Mouse (Mus musculus) lung, embryonic 14.5 days (tissue): ENCODE measurements around the gene Mpped2. TPM values are rescaled to one million over a fixed set of nuclear protein-coding genes. Genes with fewer than 3 reads are reported as not detected.

Experiments used
- ATAC-seq: fragments of 200-750 bp; cut with Nextera tagmentation; 2 replicates; pipeline ENCODE4 v1.8.0; 2017; ENCODE audit warnings: mild to moderate bottlenecking, moderate TSS enrichment, moderate library complexity; ENCODE audit not compliant: insufficient read depth
- DNase-seq: peaks from one replicate; pipeline ENCODE4 v3.0.0-alpha.2; 2015
- H3K27ac ChIP-seq: fragments of 300-500 bp; sonication (generic); 2 replicates; pipeline ENCODE4 v1.5.1; 2014; ENCODE audit warnings: low read depth, mild to moderate bottlenecking, moderate library complexity
- H3K27me3 ChIP-seq: fragments of 300-500 bp; sonication (generic); 2 replicates; pipeline ENCODE4 v1.6.1; 2014; ENCODE audit warnings: low read length, control low read depth; ENCODE audit not compliant: insufficient read depth
- H3K36me3 ChIP-seq: fragments of 300-500 bp; sonication (generic); 2 replicates; pipeline ENCODE4 v1.6.1; 2014; ENCODE audit warnings: control low read depth; ENCODE audit not compliant: insufficient read depth
- H3K4me1 ChIP-seq: fragments of 300-500 bp; sonication (generic); 2 replicates; pipeline ENCODE4 v1.6.1; 2014; ENCODE audit warnings: antibody characterized with exemption, control low read depth; ENCODE audit not compliant: insufficient read depth
- H3K4me2 ChIP-seq: fragments of 300-500 bp; sonication (generic); 2 replicates; pipeline ENCODE4 v1.6.1; 2014; ENCODE audit warnings: mild to moderate bottlenecking
- H3K4me3 ChIP-seq: fragments of 300-500 bp; sonication (generic); 2 replicates; pipeline ENCODE4 v1.5.1; 2014; ENCODE audit warnings: low read depth, low read length
- H3K9ac ChIP-seq: fragments of 300-500 bp; sonication (generic); 2 replicates; pipeline ENCODE4 v1.6.1; 2014
- H3K9me3 ChIP-seq: fragments of 300-500 bp; sonication (generic); 2 replicates; pipeline ENCODE4 v1.6.1; 2016; ENCODE audit warnings: low read depth, low read length, control low read depth
- CTCF ChIP-seq: IDR thresholded peaks from 2 replicates; pipeline ENCODE4 v1.5.1; 2016; ENCODE audit warnings: antibody characterized with exemption, low read depth
- WGBS: fragments of 180-500 bp; shearing (Covaris S2); extraction: QIAGEN DNeasy Blood & Tissue Kit; methylation state at CpG from one replicate; pipeline ENCODE4 v1.1.7; 2014; 5-methylcytosine and 5-hydroxymethylcytosine counted together
- polyA plus RNA-seq: library from polyadenylated mRNA; unstranded; fragments of >200 nt; fragmentation: Nextera tagmentation; extraction: Ambion mirVana; gene quantifications from 2 replicates; pipeline ENCODE4 v1.2.1, GENCODE M21; 2014

Mpped2 gene
- polyA plus RNA-seq, 1 experiment from 2014 or later, result 33.3 TPM

- Histone ChIP-seq H3K9me3 (no peaks in the 10 kb centered on the region), H3K9ac (no peak overlapping the region), H3K4me3 (no peak overlapping the region), H3K4me2 (peak overlapping the region; percentile 33), H3K36me3 (no peaks in the 10 kb centered on the region), H3K4me1 (peaks cover 16% of the 10 kb centered on the region; the same call in 1 of the 2 replicates), H3K27ac (peak overlapping the region; percentile 75; the same call in 1 of the 2 replicates), H3K27me3 (no peaks in the 10 kb centered on the region)
- DNase-seq (peak; percentile 44), ATAC-seq (peak; percentile 44; the same call in 1 of the 2 replicates)
- WGBS, result 49% methylated on average over 9 of the region's 9 CpGs
- no peak for TF ChIP-seq CTCF
These were observed 151.1 kb downstream of the Mpped2 start for GRCm38 (mm10) chr2:106844147-106844546.

- no peaks in the 10 kb centered on the region for H3K27me3 ChIP-seq
- H3K4me1 ChIP-seq, result peaks cover 16% of the 10 kb centered on the region; the same call in 1 of the 2 replicates
- DNase-seq (peak; percentile 83), ATAC-seq (peak; percentile 78)
- H3K4me3 ChIP-seq, result no peak overlapping the region
- no peak for TF ChIP-seq CTCF
- no peaks in the 10 kb centered on the region for H3K9me3 ChIP-seq
- peak overlapping the region; percentile 33 for H3K4me2 ChIP-seq
- peak overlapping the region; percentile 75 for H3K27ac ChIP-seq
- H3K9ac ChIP-seq, result no peak overlapping the region
- 19% methylated on average over 10 of the region's 10 CpGs for WGBS
- H3K36me3 ChIP-seq, result no peaks in the 10 kb centered on the region
These were observed 152.0 kb downstream of the Mpped2 start for GRCm38 (mm10) chr2:106844766-106845678.

DNA sequence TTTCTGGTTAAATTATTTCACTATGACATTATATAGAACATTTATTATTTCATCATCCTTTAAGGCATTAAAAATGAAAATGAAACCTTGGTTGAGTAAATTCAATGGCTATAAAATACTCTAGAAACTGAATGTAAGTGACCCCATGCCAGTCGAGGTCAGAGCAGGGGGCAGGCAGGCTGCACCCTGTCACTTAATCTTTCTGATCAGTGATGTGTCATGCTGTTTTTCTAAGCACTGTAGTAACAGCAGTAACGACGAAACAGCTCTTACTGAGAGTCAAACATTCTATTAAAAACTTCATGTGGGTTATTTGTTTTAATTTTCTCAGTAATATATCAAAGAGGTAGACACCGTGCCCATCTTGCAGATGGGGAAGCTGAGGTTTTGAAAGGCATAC is 153.4 kb downstream of the Mpped2 start:
- H3K27me3 ChIP-seq, result no peaks in the 10 kb centered on the region
- no peak overlapping the region for H3K27ac ChIP-seq
- H3K4me1 ChIP-seq, result peaks cover 16% of the 10 kb centered on the region; the same call in 1 of the 2 replicates

DNA sequence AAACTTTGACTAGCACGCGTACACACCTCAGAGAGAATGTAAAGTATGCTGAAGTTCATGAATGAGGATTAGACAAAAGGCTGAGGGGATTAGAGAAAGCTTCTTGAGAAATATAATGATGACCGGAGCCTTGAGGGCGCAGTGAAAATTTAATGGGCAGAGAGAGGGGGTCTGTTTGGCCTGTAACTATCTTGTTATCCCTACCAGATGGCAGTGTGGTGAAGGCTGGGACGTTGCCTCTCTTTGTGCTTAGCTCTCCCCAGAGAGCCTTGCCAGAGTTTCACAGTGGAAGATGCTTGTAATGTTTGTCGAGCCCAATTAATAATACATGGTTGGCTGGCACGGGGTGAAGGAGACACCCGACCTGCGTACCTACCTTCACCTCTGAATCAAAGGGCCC is 156.3 kb downstream of the Mpped2 start:
- H3K9me3 ChIP-seq, result no peaks in the 10 kb centered on the region
- no peak overlapping the region for H3K4me2 ChIP-seq
- WGBS, result 73% methylated on average over 9 of the region's 9 CpGs
- H3K36me3 ChIP-seq, result no peaks in the 10 kb centered on the region
- H3K9ac ChIP-seq, result no peak overlapping the region
- no peak overlapping the region for H3K4me3 ChIP-seq
- H3K4me1 ChIP-seq, result peaks cover 17% of the 10 kb centered on the region; the same call in 1 of the 2 replicates
- H3K27ac ChIP-seq, result no peak overlapping the region
- ATAC-seq (no peak), DNase-seq (no peak)
- no peak for TF ChIP-seq CTCF
- no peaks in the 10 kb centered on the region for H3K27me3 ChIP-seq

More for the DNA sequence above, 153.4 kb downstream of the Mpped2 start:
- no peaks in the 10 kb centered on the region for H3K9me3 ChIP-seq
- no peaks in the 10 kb centered on the region for H3K36me3 ChIP-seq
- 41% methylated on average over 4 of the region's 4 CpGs for WGBS
- DNase-seq, result no peak
- H3K9ac ChIP-seq, result no peak overlapping the region
- no peak for ATAC-seq
- H3K4me3 ChIP-seq, result no peak overlapping the region
- no peak overlapping the region for H3K4me2 ChIP-seq
- TF ChIP-seq CTCF, result no peak

GRCm38 (mm10) chr2:106851515-106851914 is 158.4 kb downstream of the Mpped2 start:
- H3K4me3 ChIP-seq, result no peak overlapping the region
- ATAC-seq, result peak; percentile 29
- no peaks in the 10 kb centered on the region for H3K27me3 ChIP-seq
- H3K9ac ChIP-seq, result no peak overlapping the region
- peak; percentile 56 for DNase-seq
- H3K4me2 ChIP-seq, result no peak overlapping the region
- no peak for TF ChIP-seq CTCF
- WGBS, result 58% methylated on average over 8 of the region's 8 CpGs
- H3K36me3 ChIP-seq, result no peaks in the 10 kb centered on the region
- H3K4me1 ChIP-seq, result peaks cover 22% of the 10 kb centered on the region
- no peak overlapping the region for H3K27ac ChIP-seq
- H3K9me3 ChIP-seq, result no peaks in the 10 kb centered on the region

DNA sequence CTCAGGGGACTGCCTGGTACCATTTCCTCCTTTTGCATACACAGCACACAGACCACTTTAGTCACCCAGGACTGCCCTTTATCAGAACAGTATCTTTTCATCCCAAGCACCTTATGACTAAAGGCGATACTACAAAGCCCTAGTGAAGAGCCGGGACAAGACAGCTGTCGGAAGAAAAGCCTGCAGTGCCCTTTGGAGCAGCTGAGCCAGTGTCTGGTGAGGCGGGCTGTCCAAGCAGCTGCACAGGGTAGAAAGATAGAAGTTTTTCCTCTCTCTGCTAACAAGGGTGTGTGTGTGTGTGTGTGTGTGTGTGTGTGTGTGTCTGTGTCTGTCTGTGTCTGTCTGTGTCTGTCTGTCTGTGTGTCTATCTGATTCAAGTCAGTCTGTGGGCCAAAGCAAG is 161.1 kb downstream of the Mpped2 start:
- H3K4me1 ChIP-seq, result peaks cover 43% of the 10 kb centered on the region
- H3K4me3 ChIP-seq, result no peak overlapping the region
- no peaks in the 10 kb centered on the region for H3K9me3 ChIP-seq
- WGBS, result 29% methylated on average over 4 of the region's 4 CpGs
- no peak overlapping the region for H3K4me2 ChIP-seq
- H3K27ac ChIP-seq, result no peak overlapping the region
- no peak for ATAC-seq
- no peaks in the 10 kb centered on the region for H3K27me3 ChIP-seq
- no peak overlapping the region for H3K9ac ChIP-seq
- TF ChIP-seq CTCF, result no peak
- DNase-seq, result no peak
- no peaks in the 10 kb centered on the region for H3K36me3 ChIP-seq

GRCm38 (mm10) chr2:106854758-106855157 is 161.7 kb downstream of the Mpped2 start:
- no peaks in the 10 kb centered on the region for H3K36me3 ChIP-seq
- WGBS, result 17% methylated on average over 8 of the region's 8 CpGs
- DNase-seq (peak; percentile 61), ATAC-seq (no peak)
- H3K4me3 ChIP-seq, result no peak overlapping the region
- H3K9me3 ChIP-seq, result no peaks in the 10 kb centered on the region
- no peaks in the 10 kb centered on the region for H3K27me3 ChIP-seq
- H3K27ac ChIP-seq, result peak overlapping the region; percentile 50; the same call in 1 of the 2 replicates
- H3K9ac ChIP-seq, result peak overlapping the region; percentile 20; the same call in 1 of the 2 replicates
- no peak for TF ChIP-seq CTCF
- H3K4me1 ChIP-seq, result peaks cover 43% of the 10 kb centered on the region
- no peak overlapping the region for H3K4me2 ChIP-seq
